Mouse (Mus musculus) hindbrain, embryonic 16.5 days (tissue): ENCODE data around the gene Gm13090. TPM values are rescaled to one million over a fixed set of nuclear protein-coding genes. Genes with fewer than 3 reads are reported as not detected.
A peak's percentile ranks its signal among the peaks of the same experiment; 100 is the strongest.

Experiments
- ATAC-seq: fragments of 200-750 bp; cut with Nextera tagmentation; 2 replicates; pipeline ENCODE4 v1.8.0; 2017; ENCODE audit warnings: moderate TSS enrichment, moderate library complexity
- H3K27ac ChIP-seq: fragments of 300-500 bp; sonication (generic); 2 replicates; pipeline ENCODE4 v1.5.1; 2014; ENCODE audit warnings: low read depth, mild to moderate bottlenecking, control low read depth, low read length, moderate library complexity
- H3K27me3 ChIP-seq: fragments of 300-500 bp; sonication (generic); replicated peaks from 2 replicates; pipeline ENCODE4 v1.6.1; 2014; ENCODE audit warnings: low read length; ENCODE audit not compliant: control insufficient read depth, insufficient read depth
- H3K36me3 ChIP-seq: fragments of 300-500 bp; sonication (generic); 2 replicates; pipeline ENCODE4 v1.6.1; 2014; ENCODE audit warnings: mild to moderate bottlenecking, low read length, moderate library complexity, mixed read lengths; ENCODE audit not compliant: control insufficient read depth, insufficient read depth
- H3K4me1 ChIP-seq: fragments of 300-500 bp; sonication (generic); 2 replicates; pipeline ENCODE4 v1.6.1; 2014; ENCODE audit warnings: low read depth, low read length; ENCODE audit not compliant: control insufficient read depth, insufficient read depth
- H3K4me2 ChIP-seq: fragments of 300-500 bp; sonication (generic); 2 replicates; pipeline ENCODE4 v1.6.1; 2014; ENCODE audit warnings: mild to moderate bottlenecking, low read length, control low read depth, moderate library complexity
- H3K4me3 ChIP-seq: fragments of 300-500 bp; sonication (generic); 2 replicates; pipeline ENCODE4 v1.5.1; 2014; ENCODE audit warnings: mild to moderate bottlenecking, low read length, control low read depth, moderate library complexity
- H3K9ac ChIP-seq: fragments of 300-500 bp; sonication (generic); 2 replicates; pipeline ENCODE4 v1.6.1; 2014; ENCODE audit warnings: low read depth, mild to moderate bottlenecking, control low read depth, low read length, moderate library complexity
- H3K9me3 ChIP-seq: fragments of 300-500 bp; sonication (generic); 2 replicates; pipeline ENCODE4 v1.6.1; 2014; ENCODE audit warnings: mild to moderate bottlenecking, low read length, moderate library complexity; ENCODE audit not compliant: control insufficient read depth
- whole genome bisulfite sequencing: fragments of 180-500 bp; shearing (Covaris S2); extraction: QIAGEN DNeasy Blood & Tissue Kit; methylation state at CpG from one replicate; pipeline ENCODE4 v1.1.7; 2014; 5-methylcytosine and 5-hydroxymethylcytosine counted together
- polyA plus RNA-seq: library from polyadenylated mRNA; unstranded; fragments of >200 nt; fragmentation: Nextera tagmentation; extraction: Ambion mirVana; gene quantifications from 2 replicates; pipeline ENCODE4 v1.2.1, GENCODE M21; 2015

The Gm13090 gene
- polyA plus RNA-seq, 1 experiment from 2014 or later: not detected

- WGBS: 50% methylated on average over 9 of the region's 9 CpGs
- no peak overlapping the region for H3K4me3 ChIP-seq
Measured at GRCm38 (mm10) chr4:151130756-151131490, 41.6 kb downstream of the Gm13090 start.

GRCm38 (mm10) chr4:151132493-151132892 lies 43.1 kb downstream of the Gm13090 start:
- Histone ChIP-seq H3K27ac (no peak overlapping the region), H3K9ac (no peak overlapping the region), H3K4me1 (peaks cover 26% of the 10 kb centered on the region), H3K36me3 (no peaks in the 10 kb centered on the region), H3K27me3 (no peaks in the 10 kb centered on the region), H3K4me2 (no peak overlapping the region), H3K9me3 (no peaks in the 10 kb centered on the region), H3K4me3 (no peak overlapping the region)
- 77% methylated on average over 9 of the region's 9 CpGs for WGBS
- no peak for ATAC-seq

More at GRCm38 (mm10) chr4:151130756-151131490, 41.6 kb downstream of the Gm13090 start:
- Histone ChIP-seq H3K4me1 (peaks cover 36% of the 10 kb centered on the region), H3K27ac (peak overlapping the region; percentile 59), H3K9ac (peak overlapping the region; percentile 28; the same call in 1 of the 2 replicates), H3K27me3 (no peaks in the 10 kb centered on the region), H3K9me3 (no peaks in the 10 kb centered on the region), H3K36me3 (no peaks in the 10 kb centered on the region), H3K4me2 (no peak overlapping the region)
- no peak for ATAC-seq

- H3K36me3 ChIP-seq: no peaks in the 10 kb centered on the region
- no peak for ATAC-seq
- 61% methylated on average over 4 of the region's 4 CpGs for WGBS
Measured at GRCm38 (mm10) chr4:151133760-151134159, 44.4 kb downstream of the Gm13090 start.

GRCm38 (mm10) chr4:151135491-151135890 lies 46.1 kb downstream of the Gm13090 start:
- Histone ChIP-seq H3K4me1 (peaks cover 36% of the 10 kb centered on the region), H3K36me3 (no peaks in the 10 kb centered on the region), H3K9ac (no peak overlapping the region), H3K4me3 (no peak overlapping the region), H3K4me2 (no peak overlapping the region), H3K27ac (no peak overlapping the region), H3K9me3 (no peaks in the 10 kb centered on the region), H3K27me3 (no peaks in the 10 kb centered on the region)
- no peak for ATAC-seq
- 76% methylated on average over 8 of the region's 8 CpGs for WGBS

More at GRCm38 (mm10) chr4:151133760-151134159, 44.4 kb downstream of the Gm13090 start:
- H3K27me3 ChIP-seq: no peaks in the 10 kb centered on the region
- H3K4me3 ChIP-seq: no peak overlapping the region
- no peak overlapping the region for H3K4me2 ChIP-seq
- H3K9ac ChIP-seq: no peak overlapping the region
- no peak overlapping the region for H3K27ac ChIP-seq
- peaks cover 32% of the 10 kb centered on the region for H3K4me1 ChIP-seq
- H3K9me3 ChIP-seq: no peaks in the 10 kb centered on the region

- Histone ChIP-seq H3K27me3 (no peaks in the 10 kb centered on the region), H3K4me2 (peak overlapping the region; percentile 9; the same call in 1 of the 2 replicates), H3K36me3 (no peaks in the 10 kb centered on the region), H3K9ac (0 out of 2 replicates have a peak overlapping the region, but pooled peaks have one; percentile 25), H3K27ac (no peak overlapping the region), H3K9me3 (no peaks in the 10 kb centered on the region), H3K4me1 (peaks cover 41% of the 10 kb centered on the region), H3K4me3 (no peak overlapping the region)
- WGBS: 36% methylated on average over 5 of the region's 5 CpGs
- no peak for ATAC-seq
Measured at GRCm38 (mm10) chr4:151137701-151138100, 48.3 kb downstream of the Gm13090 start.

GRCm38 (mm10) chr4:151138135-151138534 lies 48.8 kb downstream of the Gm13090 start:
- Histone ChIP-seq H3K9me3 (no peaks in the 10 kb centered on the region), H3K4me1 (peaks cover 41% of the 10 kb centered on the region), H3K27ac (peak overlapping the region; percentile 96; the same call in 1 of the 2 replicates), H3K4me3 (no peak overlapping the region), H3K27me3 (no peaks in the 10 kb centered on the region), H3K9ac (no peak overlapping the region), H3K4me2 (peak overlapping the region; percentile 9; the same call in 1 of the 2 replicates), H3K36me3 (no peaks in the 10 kb centered on the region)
- WGBS: 19% methylated on average over 10 of the region's 10 CpGs
- no peak for ATAC-seq

- peak overlapping the region; percentile 55 for H3K9ac ChIP-seq
- H3K4me2 ChIP-seq: no peak overlapping the region
- H3K27ac ChIP-seq: peak overlapping the region; percentile 96
- H3K36me3 ChIP-seq: no peaks in the 10 kb centered on the region
- H3K9me3 ChIP-seq: no peaks in the 10 kb centered on the region
- H3K4me3 ChIP-seq: no peak overlapping the region
- no peaks in the 10 kb centered on the region for H3K27me3 ChIP-seq
- H3K4me1 ChIP-seq: peaks cover 41% of the 10 kb centered on the region
- 13% methylated on average over 2 of the region's 2 CpGs for WGBS
- ATAC-seq: no peak
Measured at GRCm38 (mm10) chr4:151138586-151138985, 49.2 kb downstream of the Gm13090 start.

- Histone ChIP-seq H3K4me3 (peak overlapping the region; percentile 22), H3K36me3 (peaks cover 4% of the 10 kb centered on the region), H3K27me3 (no peaks in the 10 kb centered on the region), H3K9ac (peak overlapping the region; percentile 55), H3K4me2 (peak overlapping the region; percentile 65), H3K4me1 (peaks cover 41% of the 10 kb centered on the region), H3K27ac (peak overlapping the region; percentile 96), H3K9me3 (peaks cover 3% of the 10 kb centered on the region)
- 0 out of 2 replicates have a peak, but pooled peaks have one; percentile 16 for ATAC-seq
- 2% methylated on average over 20 of the region's 20 CpGs for WGBS
Measured at GRCm38 (mm10) chr4:151139053-151139840, 49.9 kb downstream of the Gm13090 start.
